Mouse (Mus musculus): Measurements from ENCODE around the gene Nab2. TPM values are rescaled to one million over a fixed set of nuclear protein-coding genes. Genes with fewer than 3 reads are reported as not detected.
A peak's percentile ranks its signal among the peaks of the same experiment; 100 is the strongest.

Nab2 gene
- polyA plus RNA-seq, 1 experiment from 2014 or later: 10.1 TPM

- H3K9ac ChIP-seq (ENCODE audit: low read depth, low read length): peak overlapping the region; percentile 86
- no peaks in the 10 kb centered on the region for H3K27me3 ChIP-seq (ENCODE audit: control insufficient read depth, insufficient read depth, low read length)
- peak overlapping the region; percentile 69 for H3K4me3 ChIP-seq (ENCODE audit: low read depth, low read length)
- peak overlapping the region; percentile 94 for H3K4me2 ChIP-seq
- no peaks in the 10 kb centered on the region for H3K36me3 ChIP-seq (ENCODE audit: control insufficient read depth, insufficient read depth, low read length)
- H3K27ac ChIP-seq (ENCODE audit: low read depth, low read length): peak overlapping the region; percentile 91
- 1% methylated on average over 25 of the region's 25 CpGs for WGBS (ENCODE audit: insufficient replicate concordance)
- no peaks in the 10 kb centered on the region for H3K9me3 ChIP-seq (replicated peaks; ENCODE audit: control insufficient read depth, low read length)
- peak; percentile 77 for ATAC-seq (replicated peaks; ENCODE audit: insufficient number of reproducible peaks, low FRiP score, low TSS enrichment)
- peaks cover 12% of the 10 kb centered on the region for H3K4me1 ChIP-seq (ENCODE audit: control insufficient read depth, insufficient read depth, low read length)
Observed at GRCm38 (mm10) chr10:127643553-127644238, 24.7 kb downstream of the Nab2 start.

- Histone ChIP-seq H3K27me3 (ENCODE audit: control insufficient read depth, insufficient read depth, low read length) (no peaks in the 10 kb centered on the region), H3K27ac (ENCODE audit: low read depth, low read length) (peak within 1 kb of the TSS; percentile 91), H3K4me2 (peak within 1 kb of the TSS; percentile 94), H3K4me1 (ENCODE audit: control insufficient read depth, insufficient read depth, low read length) (peaks cover 12% of the 10 kb centered on the region), H3K9me3 (replicated peaks; ENCODE audit: control insufficient read depth, low read length) (no peaks in the 10 kb centered on the region), H3K36me3 (ENCODE audit: control insufficient read depth, insufficient read depth, low read length) (no peaks in the 10 kb centered on the region), H3K9ac (ENCODE audit: low read depth, low read length) (peak within 1 kb of the TSS; percentile 86), H3K4me3 (ENCODE audit: low read depth, low read length) (peak within 1 kb of the TSS; percentile 69)
- peak; percentile 61 for ATAC-seq (replicated peaks; ENCODE audit: insufficient number of reproducible peaks, low FRiP score, low TSS enrichment)
- WGBS (ENCODE audit: insufficient replicate concordance): 3% methylated on average over 36 of the region's 37 CpGs
Observed at GRCm38 (mm10) chr10:127642772-127643552, 25.4 kb downstream of the Nab2 start, which contains the start of gene Stat6. Stat6 (plus strand) TSS chr10:127642986.

GRCm38 (mm10) chr10:127641861-127642771 is 26.3 kb downstream of the Nab2 start:
- Histone ChIP-seq H3K9me3 (replicated peaks; ENCODE audit: control insufficient read depth, low read length) (no peaks in the 10 kb centered on the region), H3K9ac (ENCODE audit: low read depth, low read length) (peak overlapping the region; percentile 86), H3K36me3 (ENCODE audit: control insufficient read depth, insufficient read depth, low read length) (no peaks in the 10 kb centered on the region), H3K4me3 (ENCODE audit: low read depth, low read length) (peak overlapping the region; percentile 69), H3K4me1 (ENCODE audit: control insufficient read depth, insufficient read depth, low read length) (peaks cover 12% of the 10 kb centered on the region), H3K4me2 (peak overlapping the region; percentile 94), H3K27ac (ENCODE audit: low read depth, low read length) (peak overlapping the region; percentile 91), H3K27me3 (ENCODE audit: control insufficient read depth, insufficient read depth, low read length) (no peaks in the 10 kb centered on the region)
- WGBS (ENCODE audit: insufficient replicate concordance): 7% methylated on average over 19 of the region's 19 CpGs
- ATAC-seq (replicated peaks; ENCODE audit: insufficient number of reproducible peaks, low FRiP score, low TSS enrichment): peak; percentile 64

GRCm38 (mm10) chr10:127640421-127640820 is 27.9 kb downstream of the Nab2 start:
- H3K9ac ChIP-seq (ENCODE audit: low read depth, low read length): no peak overlapping the region
- H3K27me3 ChIP-seq (ENCODE audit: control insufficient read depth, insufficient read depth, low read length): no peaks in the 10 kb centered on the region
- no peak overlapping the region for H3K4me2 ChIP-seq
- peaks cover 12% of the 10 kb centered on the region for H3K4me1 ChIP-seq (ENCODE audit: control insufficient read depth, insufficient read depth, low read length)
- H3K4me3 ChIP-seq (ENCODE audit: low read depth, low read length): no peak overlapping the region
- 57% methylated on average over 5 of the region's 5 CpGs for WGBS (ENCODE audit: insufficient replicate concordance)
- no peak overlapping the region for H3K27ac ChIP-seq (ENCODE audit: low read depth, low read length)
- H3K9me3 ChIP-seq (replicated peaks; ENCODE audit: control insufficient read depth, low read length): no peaks in the 10 kb centered on the region
- H3K36me3 ChIP-seq (ENCODE audit: control insufficient read depth, insufficient read depth, low read length): no peaks in the 10 kb centered on the region
- no peak for ATAC-seq (replicated peaks; ENCODE audit: insufficient number of reproducible peaks, low FRiP score, low TSS enrichment)

- 57% methylated on average over 7 of the region's 7 CpGs for WGBS (ENCODE audit: insufficient replicate concordance)
- no peaks in the 10 kb centered on the region for H3K9me3 ChIP-seq (replicated peaks; ENCODE audit: control insufficient read depth, low read length)
- no peak overlapping the region for H3K9ac ChIP-seq (ENCODE audit: low read depth, low read length)
- no peak for ATAC-seq (replicated peaks; ENCODE audit: insufficient number of reproducible peaks, low FRiP score, low TSS enrichment)
- no peak overlapping the region for H3K4me3 ChIP-seq (ENCODE audit: low read depth, low read length)
- H3K4me2 ChIP-seq: no peak overlapping the region
- no peak overlapping the region for H3K27ac ChIP-seq (ENCODE audit: low read depth, low read length)
- no peaks in the 10 kb centered on the region for H3K36me3 ChIP-seq (ENCODE audit: control insufficient read depth, insufficient read depth, low read length)
- H3K4me1 ChIP-seq (ENCODE audit: control insufficient read depth, insufficient read depth, low read length): no peaks in the 10 kb centered on the region
- no peaks in the 10 kb centered on the region for H3K27me3 ChIP-seq (ENCODE audit: control insufficient read depth, insufficient read depth, low read length)
Observed at GRCm38 (mm10) chr10:127632668-127633271, 35.6 kb downstream of the Nab2 start.

- no peak for ATAC-seq (replicated peaks; ENCODE audit: insufficient number of reproducible peaks, low FRiP score, low TSS enrichment)
- 69% methylated on average over 10 of the region's 10 CpGs for WGBS (ENCODE audit: insufficient replicate concordance)
Observed at GRCm38 (mm10) chr10:127631261-127632214, 36.8 kb downstream of the Nab2 start.

GRCm38 (mm10) chr10:127626433-127626832 is 41.9 kb downstream of the Nab2 start:
- WGBS (ENCODE audit: insufficient replicate concordance): 62% methylated on average over 3 of the region's 3 CpGs
- Histone ChIP-seq H3K9ac (ENCODE audit: low read depth, low read length) (no peak overlapping the region), H3K9me3 (replicated peaks; ENCODE audit: control insufficient read depth, low read length) (no peaks in the 10 kb centered on the region; the same call in 1 of the 2 replicates), H3K27me3 (ENCODE audit: control insufficient read depth, insufficient read depth, low read length) (no peaks in the 10 kb centered on the region), H3K4me1 (ENCODE audit: control insufficient read depth, insufficient read depth, low read length) (peaks cover 2% of the 10 kb centered on the region; the same call in 1 of the 2 replicates), H3K4me2 (no peak overlapping the region), H3K27ac (ENCODE audit: low read depth, low read length) (no peak overlapping the region), H3K4me3 (ENCODE audit: low read depth, low read length) (no peak overlapping the region), H3K36me3 (ENCODE audit: control insufficient read depth, insufficient read depth, low read length) (no peaks in the 10 kb centered on the region)
- ATAC-seq (replicated peaks; ENCODE audit: insufficient number of reproducible peaks, low FRiP score, low TSS enrichment): no peak

More at GRCm38 (mm10) chr10:127631261-127632214, 36.8 kb downstream of the Nab2 start:
- Histone ChIP-seq H3K4me1 (ENCODE audit: control insufficient read depth, insufficient read depth, low read length) (no peaks in the 10 kb centered on the region), H3K4me2 (no peak overlapping the region), H3K36me3 (ENCODE audit: control insufficient read depth, insufficient read depth, low read length) (no peaks in the 10 kb centered on the region), H3K9ac (ENCODE audit: low read depth, low read length) (no peak overlapping the region), H3K9me3 (replicated peaks; ENCODE audit: control insufficient read depth, low read length) (no peaks in the 10 kb centered on the region; the same call in 1 of the 2 replicates), H3K27ac (ENCODE audit: low read depth, low read length) (no peak overlapping the region), H3K4me3 (ENCODE audit: low read depth, low read length) (no peak overlapping the region), H3K27me3 (ENCODE audit: control insufficient read depth, insufficient read depth, low read length) (no peaks in the 10 kb centered on the region)
